Mouse (Mus musculus): ENCODE data around the gene Ica1.

Gene Ica1

GRCm38 (mm10) chr6:8686678-8687580, 91.4 kb downstream of the Ica1 start:
- no peak for DNase-seq (ENCODE audit: low spot score)

GRCm38 (mm10) chr6:8683379-8683778, 94.9 kb downstream of the Ica1 start:
- no peak for DNase-seq (ENCODE audit: low spot score)

- no peak for DNase-seq (ENCODE audit: low spot score)
Measured at GRCm38 (mm10) chr6:8680931-8681330, 97.4 kb downstream of the Ica1 start.

- no peak for DNase-seq (ENCODE audit: low spot score)
Measured at GRCm38 (mm10) chr6:8673013-8673412, 105.3 kb downstream of the Ica1 start.

GRCm38 (mm10) chr6:8669343-8669742, 108.9 kb downstream of the Ica1 start:
- no peak for DNase-seq (ENCODE audit: low spot score)

- no peak for DNase-seq (ENCODE audit: low spot score)
Measured at GRCm38 (mm10) chr6:8668013-8668811, 110.1 kb downstream of the Ica1 start.

GRCm38 (mm10) chr6:8665786-8666185, 112.5 kb downstream of the Ica1 start:
- no peak for DNase-seq (ENCODE audit: low spot score)

GRCm38 (mm10) chr6:8664956-8665355, 113.3 kb downstream of the Ica1 start:
- no peak for DNase-seq (ENCODE audit: low spot score)

- no peak for DNase-seq (ENCODE audit: low spot score)
Measured at GRCm38 (mm10) chr6:8663092-8663740, 115.1 kb downstream of the Ica1 start.

GRCm38 (mm10) chr6:8661404-8661803, 116.9 kb downstream of the Ica1 start:
- DNase-seq (ENCODE audit: low spot score) = no peak

GRCm38 (mm10) chr6:8660076-8660475, 118.2 kb downstream of the Ica1 start:
- no peak for DNase-seq (ENCODE audit: low spot score)

- no peak for DNase-seq (ENCODE audit: low spot score)
Measured at GRCm38 (mm10) chr6:8659194-8659959, 118.9 kb downstream of the Ica1 start.

- DNase-seq (ENCODE audit: low spot score) = no peak
Measured at GRCm38 (mm10) chr6:8658431-8658830, 119.9 kb downstream of the Ica1 start.

GRCm38 (mm10) chr6:8657459-8657858, 120.8 kb downstream of the Ica1 start:
- no peak for DNase-seq (ENCODE audit: low spot score)

GRCm38 (mm10) chr6:8655454-8655853, 122.8 kb downstream of the Ica1 start:
- no peak for DNase-seq (ENCODE audit: low spot score)

- no peak for DNase-seq (ENCODE audit: low spot score)
Measured at GRCm38 (mm10) chr6:8650413-8650812, 127.9 kb downstream of the Ica1 start.

GRCm38 (mm10) chr6:8649295-8649865, 128.9 kb downstream of the Ica1 start:
- DNase-seq (ENCODE audit: low spot score) = no peak

GRCm38 (mm10) chr6:8648185-8648901, 129.9 kb downstream of the Ica1 start:
- DNase-seq (ENCODE audit: low spot score) = peak; percentile 51

- peak; percentile 58 for DNase-seq (ENCODE audit: low spot score)
Measured at GRCm38 (mm10) chr6:8647513-8648184, 130.6 kb downstream of the Ica1 start.

- DNase-seq (ENCODE audit: low spot score) = no peak
Measured at GRCm38 (mm10) chr6:8645708-8646107, 132.6 kb downstream of the Ica1 start.

All from c-Kit-positive CD71-positive TER-119-positive erythroid progenitor cells, embryonic 14.5 days (primary cell).